18 mouse cellular contexts compared by ENCODE assay signal in genomic region chr6:71422162-71422561, GRCm38 (mm10). TPM values are rescaled to one million over a fixed set of nuclear protein-coding genes. Genes with fewer than 3 reads are reported as not detected.
DNase-seq lines count a peak whose midpoint lies in the region; ATAC-seq lines count a peak whose summit lies in the region.
"Had no signal": no experiment of that assay in that cellular context is flagged by ENCODE, and none has a peak within 500 bp of the region (broad histone marks: within the 10 kb centered on the region; RNA-seq: fewer than 3 reads in every experiment).

No protein-coding gene starts in this region.

- peak; percentile 70 for DNase-seq in heart, adult 11 months
- DNase-seq in heart, adult 8-10 months (ENCODE audit: low spot score), result no peak
- DNase-seq in kidney, adult 8-10 months, result peak; percentile 26 to 61
- DNase-seq in kidney, postnatal 14 days, result peak; percentile 36
- DNase-seq in cerebellum, postnatal 25 days, result no peak
- DNase-seq in spleen, postnatal 10 days (ENCODE audit: low spot score in 2 of 2), result no peak
- DNase-seq in embryo, embryonic 10.5 days (ENCODE audit: low spot score), result no peak
- DNase-seq: adrenal gland, postnatal 14 days; cerebellum, adult 9-10 months; forebrain, postnatal 0 days; gastrocnemius, postnatal 25 days; heart, adult 2 months; layer of hippocampus, postnatal 36 days; midbrain, embryonic 14.5 days; right cerebral cortex, postnatal 25 days; thymus, postnatal 25 days had no signal

- ATAC-seq in erythroblast, adult 5-6 weeks (replicated peaks; ENCODE audit: low FRiP score, poor library complexity, severe bottlenecking), result 0 out of 2 replicates have a peak, but pooled peaks have one; percentile 28

RNA-seq across cellular contexts. Expression of gene Rmnd5a, which starts 18.3 kb away (rescaled TPM):
- 10 to 100 TPM; 74.5 to 77.5 (median 77.2) TPM for total RNA-seq in heart, adult 8-10 months (2022)
- 51.5 and 62.5 TPM in 2 replicates for total RNA-seq in erythroblast, adult 5-6 weeks (2015; ENCODE audit: low replicate concordance)
- 129 and 137 TPM in 2 replicates for total RNA-seq in erythroblast, adult 5-6 weeks (2017; ENCODE audit: low replicate concordance)

RNA-seq across cellular contexts. Expression of gene Cd8a, which starts 48.9 kb away (rescaled TPM):
- under 1 TPM; 0.08 to 0.22 (median 0.15) TPM for total RNA-seq in heart, adult 8-10 months (2022)
- total RNA-seq in erythroblast, adult 5-6 weeks (2015; ENCODE audit: low replicate concordance), result not detected in 2 replicates
- not detected in 2 replicates for total RNA-seq in erythroblast, adult 5-6 weeks (2017; ENCODE audit: low replicate concordance)
- total RNA-seq: forebrain, postnatal 0 days; layer of hippocampus, adult 2 months; layer of hippocampus, postnatal 36 days had no signal

Comparison
In these comparisons a context has a peak if more than half of its experiments do, and no peak if none do; other contexts are left out.
1. DNase-seq: peak in heart, adult 11 months (single experiment), kidney, adult 8-10 months (2 of 2) and kidney, postnatal 14 days (single experiment); none in heart, adult 8-10 months (single experiment), cerebellum, postnatal 25 days (0 of 2), spleen, postnatal 10 days (0 of 2) and embryo, embryonic 10.5 days (single experiment).